Mouse (Mus musculus) myocyte (in vitro differentiated cells): ENCODE data around the gene Slc29a2. TPM values are rescaled to one million over a fixed set of nuclear protein-coding genes. Genes with fewer than 3 reads are reported as not detected.

Experiments
- H3K27me3 ChIP-seq: one replicate; pipeline ENCODE4 v1.6.1; 2011; ENCODE audit not compliant: control insufficient read depth, insufficient read depth, insufficient read length
- H3K36me3 ChIP-seq: one replicate; pipeline ENCODE4 v1.6.1; 2011; ENCODE audit not compliant: control insufficient read depth, insufficient read depth
- H3K4me2 ChIP-seq: one replicate; pipeline ENCODE4 v1.6.1; 2011; ENCODE audit warnings: low read depth, control low read depth
- H3K4me3 ChIP-seq: one replicate; pipeline ENCODE4 v1.5.1; 2011; ENCODE audit warnings: mild to moderate bottlenecking, control low read depth, moderate library complexity
- H3K79me2 ChIP-seq: one replicate; pipeline ENCODE4 v1.6.1; 2011; ENCODE audit not compliant: control insufficient read depth, insufficient read depth
- H3ac ChIP-seq: one replicate; pipeline ENCODE4 v1.6.1; 2011; ENCODE audit not compliant: control insufficient read depth, insufficient read length
- CEBPB ChIP-seq: IDR thresholded peaks from 2 replicates; pipeline ENCODE4 v1.6.1; 2011; ENCODE audit warnings: mild to moderate bottlenecking, moderate library complexity; ENCODE audit not compliant: poor library complexity, insufficient read depth, severe bottlenecking
- E2F4 ChIP-seq: IDR thresholded peaks from one replicate; pipeline ENCODE4 v1.6.1; 2011; ENCODE audit warnings: mild to moderate bottlenecking, control low read depth, moderate library complexity; ENCODE audit not compliant: insufficient read depth
- MAX ChIP-seq: IDR thresholded peaks from one replicate; pipeline ENCODE4 v1.6.1; 2011; ENCODE audit warnings: low read depth, mild to moderate bottlenecking, control low read depth
- MYOD1 ChIP-seq, 3 experiments: IDR thresholded peaks; one replicate each; pipeline ENCODE4 v1.6.1; 2011; ENCODE audit warnings: control low read depth in 2 of 3, low read depth in 2 of 3, mild to moderate bottlenecking in 2 of 3, moderate library complexity in 1 of 3; ENCODE audit not compliant: insufficient read length in 2 of 3, control insufficient read depth in 1 of 3
- MYOG ChIP-seq, 3 experiments: IDR thresholded peaks; one replicate each; pipeline ENCODE4 v1.6.1; 2011; ENCODE audit warnings: control low read depth in 2 of 3, low read depth in 2 of 3, mild to moderate bottlenecking in 2 of 3; ENCODE audit not compliant: insufficient read length in 2 of 3, control insufficient read depth in 1 of 3, insufficient read depth in 1 of 3
- POLR2A ChIP-seq: IDR thresholded peaks from one replicate; pipeline ENCODE4 v1.6.1; 2011; ENCODE audit warnings: low read depth, mild to moderate bottlenecking, control low read depth, moderate library complexity; ENCODE audit not compliant: insufficient read length
- POLR2AphosphoS2 ChIP-seq: IDR thresholded peaks from one replicate; pipeline ENCODE4 v1.6.1; 2011; ENCODE audit warnings: low read depth, control low read depth; ENCODE audit not compliant: insufficient read length
- REST ChIP-seq: IDR thresholded peaks from one replicate; pipeline ENCODE4 v1.6.1; 2011; ENCODE audit warnings: mild to moderate bottlenecking, control low read depth, moderate library complexity; ENCODE audit not compliant: insufficient read depth, insufficient read length
- SRF ChIP-seq: IDR thresholded peaks from one replicate; pipeline ENCODE4 v1.6.1; 2011; ENCODE audit warnings: low read depth; ENCODE audit not compliant: control insufficient read depth, insufficient read length
- TCF12 ChIP-seq: IDR thresholded peaks from one replicate; pipeline ENCODE4 v1.6.1; 2011; ENCODE audit warnings: mild to moderate bottlenecking, control low read depth; ENCODE audit not compliant: poor library complexity, insufficient read depth, severe bottlenecking
- TCF3 ChIP-seq: IDR thresholded peaks from one replicate; pipeline ENCODE4 v1.6.1; 2011; ENCODE audit warnings: low read depth, control low read depth; ENCODE audit not compliant: insufficient read length
- USF1 ChIP-seq: IDR thresholded peaks from one replicate; pipeline ENCODE4 v1.6.1; 2011; ENCODE audit warnings: low read depth, mild to moderate bottlenecking, control low read depth, moderate library complexity
- polyA plus RNA-seq: library from polyadenylated mRNA; unstranded; fragments of >200 nt; fragmentation: generic; extraction: Trizol; gene quantifications from one replicate; pipeline ENCODE4 v1.2.1, GENCODE M21; 2012; ENCODE audit warnings: missing spikeins

Slc29a2 gene
- polyA plus RNA-seq, 1 experiment, result 8.7 TPM

DNA sequence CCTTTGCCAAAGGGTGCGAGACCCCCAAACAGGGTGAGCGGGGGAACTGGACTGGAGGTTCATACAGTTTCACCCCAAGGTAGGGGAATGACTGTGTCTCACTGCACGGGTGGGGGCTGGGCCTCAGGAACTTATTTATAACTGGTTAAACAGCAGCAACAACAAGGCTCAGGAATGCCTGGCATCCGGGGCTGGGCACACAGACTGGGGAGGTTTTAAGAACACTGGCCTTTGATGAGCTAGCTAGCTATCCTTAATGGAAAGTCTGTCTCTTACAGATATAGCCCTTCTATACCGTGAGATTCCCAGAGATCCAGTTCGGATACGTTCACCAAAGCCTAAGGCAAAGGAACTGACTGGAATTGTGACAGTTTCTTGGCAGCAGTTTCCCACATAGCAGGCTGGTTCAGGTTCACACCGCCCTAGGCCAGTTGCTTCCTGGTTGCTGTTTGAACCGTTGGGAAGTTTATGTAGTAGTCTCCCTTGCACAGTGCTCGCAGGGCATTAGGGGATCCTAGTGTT is 7.4 kb upstream of the Slc29a2 start:
- H3ac ChIP-seq, result no peak overlapping the region
- no peak overlapping the region for H3K4me3 ChIP-seq
- H3K36me3 ChIP-seq, result no peaks in the 10 kb centered on the region
- no peaks in the 10 kb centered on the region for H3K79me2 ChIP-seq
- H3K27me3 ChIP-seq, result no peaks in the 10 kb centered on the region
- peak in 1 of 3 experiments; percentile 15 for TF ChIP-seq MYOD1 (IDR thresholded peaks at IDR 0.05; ENCODE audit: control insufficient read depth in 1 of 3, insufficient read length in 2 of 3, low read depth in 2 of 3)
- TF ChIP-seq POLR2AphosphoS2, result peak; percentile 45
- no peak for TF ChIP-seq MYOG (IDR thresholded peaks at IDR 0.05; ENCODE audit: control insufficient read depth in 1 of 3, insufficient read depth in 1 of 3, insufficient read length in 2 of 3, low read depth in 2 of 3)
- no peak for TF ChIP-seq E2F4
- H3K4me2 ChIP-seq, result peak overlapping the region; percentile 91

DNA sequence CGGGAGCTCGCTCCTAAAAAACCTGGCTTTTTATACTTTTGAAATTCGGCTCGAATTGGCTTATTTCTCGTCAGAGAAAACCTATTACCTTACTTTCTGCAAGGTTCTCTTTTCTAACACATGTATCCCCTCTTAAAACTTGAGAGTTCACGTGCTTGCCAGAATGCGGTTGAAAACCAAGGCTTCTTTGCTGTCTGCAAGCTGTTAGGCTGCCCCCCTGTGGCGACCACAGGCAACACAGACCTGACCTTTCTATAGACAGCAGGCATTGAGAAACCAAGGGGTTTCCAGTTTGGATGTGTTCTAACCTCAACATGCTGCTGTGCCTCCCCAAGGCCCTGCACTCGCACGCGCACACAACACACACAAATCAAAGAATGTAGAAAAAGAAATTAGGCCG is 6.9 kb upstream of the Slc29a2 start:
- Histone ChIP-seq H3ac (no peak overlapping the region), H3K27me3 (no peaks in the 10 kb centered on the region), H3K36me3 (no peaks in the 10 kb centered on the region), H3K79me2 (no peaks in the 10 kb centered on the region), H3K4me3 (no peak overlapping the region), H3K4me2 (peak overlapping the region; percentile 91)
- TF ChIP-seq USF1 (no peak), TCF3 (no peak), MAX (peak; percentile 51)

DNA sequence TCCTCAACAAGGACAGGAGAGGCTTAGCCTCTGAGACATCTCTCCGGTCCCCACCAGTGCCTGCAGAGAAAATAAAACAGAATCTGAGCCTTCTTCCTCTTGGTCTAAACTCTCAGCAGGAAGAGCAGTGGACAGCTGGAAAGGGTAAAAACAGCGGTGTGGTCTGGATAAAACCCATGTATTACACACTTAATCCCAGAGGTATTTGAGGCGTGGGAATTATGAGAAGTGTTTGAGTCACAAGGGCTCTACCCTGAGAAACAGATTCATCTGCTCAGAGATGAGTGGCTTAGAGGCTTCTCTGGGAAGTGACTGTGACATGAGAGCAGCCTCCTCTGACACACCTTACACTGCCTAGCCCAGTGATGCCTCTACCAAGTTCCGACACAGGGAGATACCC is 6.0 kb upstream of the Slc29a2 start:
- no peaks in the 10 kb centered on the region for H3K79me2 ChIP-seq
- H3K36me3 ChIP-seq, result no peaks in the 10 kb centered on the region
- H3K4me2 ChIP-seq, result peak overlapping the region; percentile 91
- no peak for TF ChIP-seq POLR2AphosphoS2
- peak; percentile 77 to 88 (median 83) for TF ChIP-seq MYOD1 (IDR thresholded peaks at IDR 0.05; ENCODE audit: control insufficient read depth in 1 of 3, insufficient read length in 2 of 3, low read depth in 2 of 3)
- TF ChIP-seq MYOG (IDR thresholded peaks at IDR 0.05; ENCODE audit: control insufficient read depth in 1 of 3, insufficient read depth in 1 of 3, insufficient read length in 2 of 3, low read depth in 2 of 3), result peak in 1 of 3 experiments; percentile 96
- 0 out of 2 replicates have a peak, but pooled peaks have one; percentile 20 for TF ChIP-seq CEBPB
- TF ChIP-seq POLR2A, result no peak
- TF ChIP-seq TCF12, result peak; percentile 74
- TF ChIP-seq USF1, result peak; percentile 44
- no peak overlapping the region for H3K4me3 ChIP-seq
- H3K27me3 ChIP-seq, result no peaks in the 10 kb centered on the region
- H3ac ChIP-seq, result no peak overlapping the region

DNA sequence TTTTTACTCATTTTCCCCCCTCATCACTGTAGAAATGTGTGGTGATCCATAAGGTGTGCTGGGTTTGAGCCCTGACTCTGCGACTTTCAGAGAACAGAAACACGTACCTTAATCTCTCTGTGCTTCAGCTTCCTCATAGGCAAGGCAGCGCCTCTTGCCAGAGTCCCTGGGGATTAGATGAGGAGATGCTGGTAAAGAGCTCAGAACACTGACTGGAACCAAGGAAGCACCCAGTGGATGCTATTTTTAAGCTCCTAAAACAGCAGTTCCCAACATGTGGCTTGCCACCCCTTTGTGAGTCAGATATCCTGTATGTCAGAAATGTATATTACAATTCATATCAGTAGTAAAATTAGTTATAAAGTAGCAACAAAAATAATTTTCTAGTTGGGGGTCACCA is 5.5 kb upstream of the Slc29a2 start:
- H3ac ChIP-seq, result no peak overlapping the region
- no peak for TF ChIP-seq TCF3
- TF ChIP-seq MYOD1 (IDR thresholded peaks at IDR 0.05; ENCODE audit: control insufficient read depth in 1 of 3, insufficient read length in 2 of 3, low read depth in 2 of 3), result no peak
- TF ChIP-seq MAX, result no peak
- TF ChIP-seq MYOG (IDR thresholded peaks at IDR 0.05; ENCODE audit: control insufficient read depth in 1 of 3, insufficient read depth in 1 of 3, insufficient read length in 2 of 3, low read depth in 2 of 3), result no peak
- TF ChIP-seq REST, result no peak
- TF ChIP-seq POLR2AphosphoS2, result no peak
- H3K79me2 ChIP-seq, result no peaks in the 10 kb centered on the region
- no peak overlapping the region for H3K4me3 ChIP-seq
- H3K4me2 ChIP-seq, result peak overlapping the region; percentile 91
- H3K27me3 ChIP-seq, result no peaks in the 10 kb centered on the region
- no peaks in the 10 kb centered on the region for H3K36me3 ChIP-seq

DNA sequence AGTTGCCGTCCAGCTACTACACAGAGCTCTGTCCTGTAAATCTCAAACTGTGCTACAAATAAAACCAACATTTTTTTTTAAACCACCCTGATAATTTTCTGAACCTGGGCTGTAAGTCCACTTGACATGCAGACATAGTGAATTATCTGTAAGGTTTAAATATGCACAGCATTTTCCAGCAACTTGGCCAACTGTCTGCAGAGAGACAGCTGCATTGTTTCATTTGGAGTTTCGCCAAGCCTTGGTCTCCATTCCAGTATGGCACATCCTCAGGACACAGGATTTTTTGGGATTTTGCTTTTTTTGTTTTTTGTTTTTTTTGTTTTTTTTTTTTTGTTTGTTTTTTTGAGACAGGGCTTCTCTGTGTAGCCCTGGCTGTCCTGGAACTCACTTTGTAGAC is 2.2 kb upstream of the Slc29a2 start:
- no peak overlapping the region for H3K4me3 ChIP-seq
- peak overlapping the region; percentile 40 for H3K4me2 ChIP-seq
- no peaks in the 10 kb centered on the region for H3K27me3 ChIP-seq
- H3K36me3 ChIP-seq, result no peaks in the 10 kb centered on the region
- H3ac ChIP-seq, result no peak overlapping the region
- peaks cover 5% of the 10 kb centered on the region for H3K79me2 ChIP-seq
- TF ChIP-seq E2F4 (no peak), POLR2A (no peak), MYOG (IDR thresholded peaks at IDR 0.05; ENCODE audit: control insufficient read depth in 1 of 3, insufficient read depth in 1 of 3, insufficient read length in 2 of 3, low read depth in 2 of 3) (peak in 2 of 3 experiments; percentile 46 to 67), MYOD1 (IDR thresholded peaks at IDR 0.05; ENCODE audit: control insufficient read depth in 1 of 3, insufficient read length in 2 of 3, low read depth in 2 of 3) (peak; percentile 61 to 83 (median 83)), REST (no peak), TCF12 (peak; percentile 51)

DNA sequence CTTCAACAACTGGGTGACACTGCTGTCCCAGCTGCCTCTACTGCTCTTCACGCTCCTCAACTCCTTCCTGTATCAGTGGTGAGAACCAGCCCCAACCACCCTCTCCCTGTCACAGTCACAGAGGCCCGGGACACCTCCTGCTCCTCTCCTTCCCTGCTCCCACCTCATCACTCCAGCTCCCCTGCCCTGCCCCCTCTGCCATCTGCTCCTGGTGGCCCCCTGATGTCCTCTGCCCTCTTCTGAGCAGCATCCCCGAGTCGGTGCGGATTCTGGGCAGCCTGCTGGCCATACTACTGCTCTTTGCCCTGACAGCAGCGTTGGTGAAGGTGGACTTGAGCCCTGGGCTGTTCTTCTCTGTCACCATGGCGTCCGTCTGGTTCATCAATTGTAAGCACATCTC is 2.5 kb downstream of the Slc29a2 start:
- Histone ChIP-seq H3K4me2 (no peak overlapping the region), H3K27me3 (no peaks in the 10 kb centered on the region), H3K4me3 (no peak overlapping the region), H3K36me3 (no peaks in the 10 kb centered on the region), H3ac (no peak overlapping the region), H3K79me2 (peaks cover 5% of the 10 kb centered on the region)
- TF ChIP-seq MAX (no peak), MYOG (IDR thresholded peaks at IDR 0.05; ENCODE audit: control insufficient read depth in 1 of 3, insufficient read depth in 1 of 3, insufficient read length in 2 of 3, low read depth in 2 of 3) (no peak), SRF (no peak), MYOD1 (IDR thresholded peaks at IDR 0.05; ENCODE audit: control insufficient read depth in 1 of 3, insufficient read length in 2 of 3, low read depth in 2 of 3) (no peak)
